Mouse (Mus musculus): Measurements from ENCODE around the gene Gosr2. TPM values are rescaled to one million over a fixed set of nuclear protein-coding genes. Genes with fewer than 3 reads are reported as not detected.
"Not testable (repeated sequence)": the region's sequence is repeated elsewhere in the genome, so short reads cannot be mapped to it uniquely, and the experiment has no call there.

Gosr2 gene
- polyA plus RNA-seq, 1 experiment from 2014 or later: 94.5 TPM

- no peak for DNase-seq (ENCODE audit: low spot score)
- Histone ChIP-seq H3K36me3 (peaks cover 88% of the 10 kb centered on the region), H3K4me1 (replicated peaks) (peaks cover 10% of the 10 kb centered on the region; the same call in 1 of the 2 replicates), H3K27ac (no peak overlapping the region), H3K9me3 (no peaks in the 10 kb centered on the region), H3K4me3 (no peak overlapping the region), H3K27me3 (ENCODE audit: insufficient read depth, poor library complexity, severe bottlenecking) (no peaks in the 10 kb centered on the region)
- WGBS: 92% methylated on average over 7 of the region's 7 CpGs
Observed at GRCm38 (mm10) chr11:103685261-103685736, 12.4 kb downstream of the Gosr2 start.

GRCm38 (mm10) chr11:103683667-103684334, 13.9 kb downstream of the Gosr2 start:
- Histone ChIP-seq H3K27ac (no peak overlapping the region), H3K9me3 (no peaks in the 10 kb centered on the region), H3K36me3 (peaks cover 100% of the 10 kb centered on the region), H3K27me3 (ENCODE audit: insufficient read depth, poor library complexity, severe bottlenecking) (no peaks in the 10 kb centered on the region), H3K4me1 (replicated peaks) (peaks cover 1% of the 10 kb centered on the region; the same call in 1 of the 2 replicates), H3K4me3 (no peak overlapping the region)
- DNase-seq (ENCODE audit: low spot score): no peak
- WGBS: 89% methylated on average over 11 of the region's 11 CpGs

GRCm38 (mm10) chr11:103677042-103677441, 20.7 kb downstream of the Gosr2 start:
- peaks cover 78% of the 10 kb centered on the region for H3K36me3 ChIP-seq
- WGBS: 41% methylated on average over 2 of the region's 2 CpGs
- not testable (repeated sequence) for H3K27me3 ChIP-seq (ENCODE audit: insufficient read depth, poor library complexity, severe bottlenecking)

GRCm38 (mm10) chr11:103675556-103675955, 22.1 kb downstream of the Gosr2 start:
- H3K9me3 ChIP-seq: no peaks in the 10 kb centered on the region
- H3K36me3 ChIP-seq: peaks cover 64% of the 10 kb centered on the region
- H3K4me1 ChIP-seq (replicated peaks): no peaks in the 10 kb centered on the region
- H3K4me3 ChIP-seq: no peak overlapping the region
- H3K27me3 ChIP-seq (ENCODE audit: insufficient read depth, poor library complexity, severe bottlenecking): no peaks in the 10 kb centered on the region
- H3K27ac ChIP-seq: no peak overlapping the region
- 30% methylated on average over 3 of the region's 3 CpGs for WGBS
- peak; percentile 53 for DNase-seq (ENCODE audit: low spot score)

More at GRCm38 (mm10) chr11:103677042-103677441, 20.7 kb downstream of the Gosr2 start:
- DNase-seq (ENCODE audit: low spot score): peak; percentile 41
- H3K4me3 ChIP-seq; H3K27ac ChIP-seq; H3K4me1 ChIP-seq (replicated peaks); H3K9me3 ChIP-seq: not testable (repeated sequence)

- H3K9me3 ChIP-seq: no peaks in the 10 kb centered on the region
- 65% methylated on average over 13 of the region's 13 CpGs for WGBS
- no peak overlapping the region for H3K27ac ChIP-seq
- no peak for DNase-seq (ENCODE audit: low spot score)
- H3K36me3 ChIP-seq: no peaks in the 10 kb centered on the region
- 0 out of 2 replicates have a peak, but pooled peaks cover 23% of the 10 kb centered on the region for H3K27me3 ChIP-seq (ENCODE audit: insufficient read depth, poor library complexity, severe bottlenecking)
- peaks cover 23% of the 10 kb centered on the region for H3K4me1 ChIP-seq (replicated peaks)
- no peak overlapping the region for H3K4me3 ChIP-seq
Observed at GRCm38 (mm10) chr11:103666907-103667426, 30.7 kb downstream of the Gosr2 start.

GRCm38 (mm10) chr11:103666181-103666906, 31.4 kb downstream of the Gosr2 start:
- Histone ChIP-seq H3K27me3 (ENCODE audit: insufficient read depth, poor library complexity, severe bottlenecking) (0 out of 2 replicates have a peak, but pooled peaks cover 23% of the 10 kb centered on the region), H3K9me3 (no peaks in the 10 kb centered on the region), H3K27ac (no peak overlapping the region), H3K4me1 (replicated peaks) (peaks cover 23% of the 10 kb centered on the region), H3K4me3 (no peak overlapping the region), H3K36me3 (no peaks in the 10 kb centered on the region)
- DNase-seq (ENCODE audit: low spot score): no peak
- WGBS: 27% methylated on average over 10 of the region's 10 CpGs

- Histone ChIP-seq H3K4me3 (no peak overlapping the region), H3K9me3 (no peaks in the 10 kb centered on the region), H3K36me3 (no peaks in the 10 kb centered on the region), H3K27me3 (ENCODE audit: insufficient read depth, poor library complexity, severe bottlenecking) (0 out of 2 replicates have a peak, but pooled peaks cover 23% of the 10 kb centered on the region), H3K27ac (no peak overlapping the region), H3K4me1 (replicated peaks) (peaks cover 23% of the 10 kb centered on the region)
- WGBS: 62% methylated on average over 1 of the region's 1 CpGs
- no peak for DNase-seq (ENCODE audit: low spot score)
Observed at GRCm38 (mm10) chr11:103665695-103666094, 32.0 kb downstream of the Gosr2 start.

GRCm38 (mm10) chr11:103663119-103663518, 34.6 kb downstream of the Gosr2 start:
- Histone ChIP-seq H3K36me3 (no peaks in the 10 kb centered on the region), H3K27me3 (ENCODE audit: insufficient read depth, poor library complexity, severe bottlenecking) (0 out of 2 replicates have a peak, but pooled peaks cover 23% of the 10 kb centered on the region), H3K9me3 (no peaks in the 10 kb centered on the region), H3K27ac (no peak overlapping the region), H3K4me1 (replicated peaks) (peaks cover 23% of the 10 kb centered on the region), H3K4me3 (no peak overlapping the region)
- DNase-seq (ENCODE audit: low spot score): no peak
- 88% methylated on average over 8 of the region's 8 CpGs for WGBS

- Histone ChIP-seq H3K27me3 (ENCODE audit: insufficient read depth, poor library complexity, severe bottlenecking) (0 out of 2 replicates have a peak, but pooled peaks cover 22% of the 10 kb centered on the region), H3K27ac (no peak overlapping the region), H3K9me3 (no peaks in the 10 kb centered on the region), H3K4me3 (no peak overlapping the region), H3K4me1 (replicated peaks) (peaks cover 23% of the 10 kb centered on the region), H3K36me3 (no peaks in the 10 kb centered on the region)
- WGBS: 86% methylated on average over 5 of the region's 5 CpGs
- no peak for DNase-seq (ENCODE audit: low spot score)
Observed at GRCm38 (mm10) chr11:103662546-103662945, 35.2 kb downstream of the Gosr2 start.

GRCm38 (mm10) chr11:103661863-103662262, 35.8 kb downstream of the Gosr2 start:
- 67% methylated on average over 4 of the region's 4 CpGs for WGBS

GRCm38 (mm10) chr11:103658189-103658588, 39.5 kb downstream of the Gosr2 start:
- no peak overlapping the region for H3K27ac ChIP-seq
- no peaks in the 10 kb centered on the region for H3K36me3 ChIP-seq
- WGBS: 88% methylated on average over 7 of the region's 7 CpGs
- peaks cover 28% of the 10 kb centered on the region for H3K27me3 ChIP-seq (ENCODE audit: insufficient read depth, poor library complexity, severe bottlenecking)
- no peaks in the 10 kb centered on the region for H3K4me1 ChIP-seq (replicated peaks)
- no peaks in the 10 kb centered on the region for H3K9me3 ChIP-seq
- no peak overlapping the region for H3K4me3 ChIP-seq
- no peak for DNase-seq (ENCODE audit: low spot score)

More at GRCm38 (mm10) chr11:103661863-103662262, 35.8 kb downstream of the Gosr2 start:
- Histone ChIP-seq H3K36me3 (no peaks in the 10 kb centered on the region), H3K27me3 (ENCODE audit: insufficient read depth, poor library complexity, severe bottlenecking) (0 out of 2 replicates have a peak, but pooled peaks cover 15% of the 10 kb centered on the region), H3K4me3 (no peak overlapping the region), H3K27ac (no peak overlapping the region), H3K4me1 (replicated peaks) (peaks cover 18% of the 10 kb centered on the region), H3K9me3 (no peaks in the 10 kb centered on the region)
- no peak for DNase-seq (ENCODE audit: low spot score)

GRCm38 (mm10) chr11:103656520-103656919, 41.2 kb downstream of the Gosr2 start:
- H3K27ac ChIP-seq: no peak overlapping the region
- H3K27me3 ChIP-seq (ENCODE audit: insufficient read depth, poor library complexity, severe bottlenecking): peaks cover 45% of the 10 kb centered on the region
- peak; percentile 48 for DNase-seq (ENCODE audit: low spot score)
- no peak overlapping the region for H3K4me3 ChIP-seq
- no peaks in the 10 kb centered on the region for H3K4me1 ChIP-seq (replicated peaks)
- no peaks in the 10 kb centered on the region for H3K9me3 ChIP-seq
- no peaks in the 10 kb centered on the region for H3K36me3 ChIP-seq
- WGBS: 9% methylated on average over 3 of the region's 3 CpGs

All from hindbrain, embryonic 10.5 days (tissue).